Mouse (Mus musculus) limb, embryonic 14.5 days (tissue): ENCODE results near the gene Phc1. TPM values are rescaled to one million over a fixed set of nuclear protein-coding genes. Genes with fewer than 3 reads are reported as not detected.

Source experiments
- ATAC-seq: fragments of 200-750 bp; cut with Nextera tagmentation; 2 replicates; pipeline ENCODE4 v1.8.0; 2017; ENCODE audit warnings: low read depth, moderate number of reproducible peaks, moderate TSS enrichment; ENCODE audit not compliant: low FRiP score
- DNase-seq: peaks from one replicate; pipeline ENCODE4 v3.0.0-alpha.2; 2015; ENCODE audit warnings: low spot score
- H3K27ac ChIP-seq: fragments of 300-500 bp; sonication (generic); replicated peaks from 2 replicates; pipeline ENCODE4 v1.5.1; 2014; ENCODE audit warnings: low read depth, mild to moderate bottlenecking, low read length, moderate library complexity, mixed read lengths
- H3K27me3 ChIP-seq: fragments of 300-500 bp; sonication (generic); 2 replicates; pipeline ENCODE4 v1.6.1; 2014; ENCODE audit warnings: low read length, mixed read lengths; ENCODE audit not compliant: control insufficient read depth, insufficient read depth
- H3K36me3 ChIP-seq: fragments of 300-500 bp; sonication (generic); 2 replicates; pipeline ENCODE4 v1.6.1; 2014; ENCODE audit warnings: mild to moderate bottlenecking, low read length, moderate library complexity, mixed read lengths; ENCODE audit not compliant: control insufficient read depth, insufficient read depth
- H3K4me1 ChIP-seq: fragments of 300-500 bp; sonication (generic); 2 replicates; pipeline ENCODE4 v1.6.1; 2014; ENCODE audit warnings: antibody characterized with exemption, low read length, mixed read lengths; ENCODE audit not compliant: control insufficient read depth, insufficient read depth
- H3K4me2 ChIP-seq: fragments of 300-500 bp; sonication (generic); replicated peaks from 2 replicates; pipeline ENCODE4 v1.6.1; 2014; ENCODE audit warnings: low read depth, mild to moderate bottlenecking, low read length, moderate library complexity; ENCODE audit not compliant: severe bottlenecking
- H3K4me3 ChIP-seq: fragments of 300-500 bp; sonication (generic); replicated peaks from 2 replicates; pipeline ENCODE4 v1.5.1; 2014; ENCODE audit warnings: low read length
- H3K9ac ChIP-seq: fragments of 300-500 bp; sonication (generic); 2 replicates; pipeline ENCODE4 v1.6.1; 2014; ENCODE audit warnings: mild to moderate bottlenecking, low read depth, low read length, moderate library complexity; ENCODE audit not compliant: severe bottlenecking
- H3K9me3 ChIP-seq: fragments of 300-500 bp; sonication (generic); 2 replicates; pipeline ENCODE4 v1.6.1; 2016; ENCODE audit warnings: low read length; ENCODE audit not compliant: control insufficient read depth
- POLR2A ChIP-seq: fragments of 200-500 bp; IDR thresholded peaks from 2 replicates; pipeline ENCODE4 v1.8.0; 2012; ENCODE audit warnings: inconsistent platforms, mild to moderate bottlenecking, moderate library complexity, borderline replicate concordance; ENCODE audit not compliant: insufficient read depth, insufficient read length; ENCODE audit errors: extremely low read depth
- WGBS: fragments of 180-500 bp; shearing (Covaris S2); extraction: QIAGEN DNeasy Blood & Tissue Kit; methylation state at CpG from one replicate; pipeline ENCODE4 v1.1.7; 2014; 5-methylcytosine and 5-hydroxymethylcytosine counted together
- polyA plus RNA-seq, 2 experiments: library from polyadenylated mRNA; depleted of rRNA in 1 of 2; stranded (reverse) in 1 of 2; unstranded in 1 of 2; fragments of >200 nt; fragmentation: Nextera tagmentation in 1 of 2; extraction: Ambion mirVana in 1 of 2; gene quantifications; 2 replicates each; pipeline versions ENCODE4 v1.2.1 to v1.2.3; 2012 to 2014

The Phc1 gene
- polyA plus RNA-seq, 2 experiments: 24.5 to 57.3 TPM

- Histone ChIP-seq H3K4me3 (no peak overlapping the region), H3K9ac (no peak overlapping the region), H3K27me3 (no peaks in the 10 kb centered on the region), H3K36me3 (no peaks in the 10 kb centered on the region), H3K27ac (no peak overlapping the region), H3K4me2 (no peak overlapping the region), H3K4me1 (no peaks in the 10 kb centered on the region), H3K9me3 (no peaks in the 10 kb centered on the region)
- 71% methylated on average over 4 of the region's 5 CpGs for WGBS
- no peak for TF ChIP-seq POLR2A
- ATAC-seq: no peak
- no peak for DNase-seq
Observed at GRCm38 (mm10) chr6:122383211-122383610, 42.9 kb upstream of the Phc1 start.

DNA sequence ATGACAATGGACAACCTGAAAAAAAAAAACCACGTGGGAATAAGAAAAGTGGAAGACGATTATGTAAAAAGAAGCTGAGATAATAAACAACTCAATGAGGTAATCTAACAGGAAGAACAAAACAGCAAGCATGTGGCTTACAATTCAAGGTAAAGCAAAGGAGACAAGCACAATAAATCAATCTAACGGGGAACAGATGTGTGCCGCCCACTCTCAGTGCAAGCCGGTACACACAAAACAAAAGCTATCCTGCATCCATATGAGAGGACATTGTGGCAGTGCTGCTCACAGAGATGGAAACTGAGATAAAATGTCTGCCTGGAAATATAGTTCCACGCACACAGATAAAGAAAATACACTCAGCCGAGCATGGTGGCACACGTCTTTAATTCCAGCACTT is 41.7 kb upstream of the Phc1 start:
- H3K4me3 ChIP-seq: no peak overlapping the region
- no peaks in the 10 kb centered on the region for H3K36me3 ChIP-seq
- no peaks in the 10 kb centered on the region for H3K9me3 ChIP-seq
- ATAC-seq: no peak
- no peaks in the 10 kb centered on the region for H3K4me1 ChIP-seq
- no peak overlapping the region for H3K4me2 ChIP-seq
- H3K27me3 ChIP-seq: no peaks in the 10 kb centered on the region
- no peak for TF ChIP-seq POLR2A
- H3K9ac ChIP-seq: no peak overlapping the region
- no peak overlapping the region for H3K27ac ChIP-seq
- 37% methylated on average over 8 of the region's 8 CpGs for WGBS
- DNase-seq: no peak

DNA sequence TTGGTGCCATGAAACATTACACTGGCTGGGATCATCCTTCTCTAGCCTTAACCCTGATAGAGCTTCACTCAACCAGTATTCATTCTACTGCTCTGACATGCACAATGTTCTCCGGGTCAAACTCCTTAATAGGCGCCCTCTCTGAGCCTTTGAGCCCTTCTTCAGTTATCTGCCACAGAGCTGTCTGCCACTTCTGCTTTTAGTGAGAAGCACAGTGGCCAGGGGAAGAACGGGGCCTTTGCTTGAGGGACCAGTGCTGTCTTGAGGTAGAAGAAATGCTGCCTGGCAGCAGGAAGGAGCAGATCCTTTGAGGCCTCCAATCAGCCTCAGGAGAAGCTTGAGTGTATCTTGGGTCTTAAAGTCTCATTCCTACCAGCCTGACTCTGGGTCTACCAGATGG is 27.9 kb upstream of the Phc1 start:
- Histone ChIP-seq H3K4me3 (no peak overlapping the region), H3K9ac (no peak overlapping the region), H3K9me3 (no peaks in the 10 kb centered on the region), H3K4me2 (no peak overlapping the region), H3K27ac (no peak overlapping the region), H3K36me3 (no peaks in the 10 kb centered on the region), H3K27me3 (no peaks in the 10 kb centered on the region), H3K4me1 (no peaks in the 10 kb centered on the region)
- no peak for TF ChIP-seq POLR2A
- no peak for ATAC-seq
- WGBS: 91% methylated on average over 3 of the region's 3 CpGs
- no peak for DNase-seq

GRCm38 (mm10) chr6:122366976-122367375 is 26.6 kb upstream of the Phc1 start:
- no peaks in the 10 kb centered on the region for H3K4me1 ChIP-seq
- H3K36me3 ChIP-seq: no peaks in the 10 kb centered on the region
- no peaks in the 10 kb centered on the region for H3K9me3 ChIP-seq
- H3K4me2 ChIP-seq: no peak overlapping the region
- TF ChIP-seq POLR2A: no peak
- no peak overlapping the region for H3K9ac ChIP-seq
- DNase-seq: no peak
- WGBS: 63% methylated on average over 3 of the region's 3 CpGs
- H3K27ac ChIP-seq: no peak overlapping the region
- H3K4me3 ChIP-seq: no peak overlapping the region
- no peaks in the 10 kb centered on the region for H3K27me3 ChIP-seq
- no peak for ATAC-seq

DNA sequence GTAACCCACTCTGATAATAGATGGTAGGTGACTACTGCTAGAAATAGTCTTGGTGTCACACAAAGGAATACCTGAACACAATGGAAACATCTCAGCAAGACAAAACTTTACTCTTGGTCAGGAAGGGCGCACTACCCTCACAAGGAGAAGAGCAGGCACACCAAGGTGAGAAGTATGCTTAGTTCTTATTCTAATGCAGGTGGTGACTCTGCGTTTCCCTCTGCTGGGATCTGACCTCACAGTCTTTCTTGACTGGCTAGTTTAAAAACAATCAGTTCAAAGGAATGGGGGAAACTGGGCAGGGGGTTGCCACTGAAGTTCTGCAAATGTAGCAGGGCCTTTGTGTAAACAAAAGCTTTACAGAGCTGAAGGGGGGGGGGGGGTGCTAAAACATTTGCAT is 25.9 kb upstream of the Phc1 start:
- ATAC-seq: no peak
- Histone ChIP-seq H3K27me3 (no peaks in the 10 kb centered on the region), H3K36me3 (no peaks in the 10 kb centered on the region), H3K4me1 (no peaks in the 10 kb centered on the region), H3K4me3 (no peak overlapping the region), H3K27ac (no peak overlapping the region), H3K9me3 (no peaks in the 10 kb centered on the region), H3K9ac (no peak overlapping the region), H3K4me2 (no peak overlapping the region)
- no peak for DNase-seq
- 51% methylated on average over 2 of the region's 2 CpGs for WGBS
- TF ChIP-seq POLR2A: no peak

GRCm38 (mm10) chr6:122365706-122366105 is 25.3 kb upstream of the Phc1 start:
- DNase-seq: no peak
- WGBS: 46% methylated on average over 3 of the region's 3 CpGs
- no peak for TF ChIP-seq POLR2A
- Histone ChIP-seq H3K9ac (no peak overlapping the region), H3K27ac (no peak overlapping the region), H3K27me3 (no peaks in the 10 kb centered on the region), H3K4me2 (no peak overlapping the region), H3K4me3 (no peak overlapping the region), H3K4me1 (no peaks in the 10 kb centered on the region), H3K9me3 (no peaks in the 10 kb centered on the region), H3K36me3 (no peaks in the 10 kb centered on the region)
- no peak for ATAC-seq
